Mouse (Mus musculus) cerebellum, adult 11-12 months (tissue): ENCODE measurements around the gene Tlk2.

Experiments
- DNase-seq: peaks from one replicate; pipeline ENCODE4 v3.0.0; 2022

Gene Tlk2

DNA sequence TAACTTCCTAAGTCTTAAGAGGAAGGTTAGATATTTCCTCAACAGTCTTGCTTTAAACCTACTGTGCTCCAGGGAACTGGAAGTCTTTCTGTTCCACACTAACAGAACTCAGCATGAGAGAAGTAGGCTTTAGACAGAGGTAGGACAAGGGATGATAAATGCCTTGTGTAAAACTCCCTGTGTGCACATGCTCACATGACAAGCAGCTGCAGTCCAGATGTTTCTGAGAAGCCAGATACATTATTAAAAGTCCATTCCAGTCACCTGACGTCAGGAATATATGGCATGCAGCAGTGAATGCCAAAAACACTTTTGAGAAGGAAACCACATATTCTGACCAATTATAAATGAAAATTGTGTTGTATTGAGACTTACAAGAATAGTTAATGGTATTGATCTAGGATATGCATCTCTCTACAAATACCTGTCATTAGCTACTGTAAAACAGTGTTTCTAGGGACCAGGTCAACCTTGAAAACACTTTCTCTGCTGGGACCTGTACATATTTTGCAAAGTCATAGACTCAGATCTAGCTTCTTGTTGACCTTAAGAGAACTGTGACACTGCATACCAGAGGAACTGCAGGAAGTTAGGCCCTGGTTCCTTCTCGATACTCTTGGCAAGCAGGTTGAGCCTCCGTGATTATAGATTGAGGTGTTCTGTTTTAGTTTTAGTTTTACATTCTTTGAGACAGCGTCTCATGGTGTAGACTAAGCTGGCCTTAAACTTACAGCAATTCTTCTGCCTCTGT lies 83.2 kb downstream of the Tlk2 start:
- no peak for DNase-seq

DNA sequence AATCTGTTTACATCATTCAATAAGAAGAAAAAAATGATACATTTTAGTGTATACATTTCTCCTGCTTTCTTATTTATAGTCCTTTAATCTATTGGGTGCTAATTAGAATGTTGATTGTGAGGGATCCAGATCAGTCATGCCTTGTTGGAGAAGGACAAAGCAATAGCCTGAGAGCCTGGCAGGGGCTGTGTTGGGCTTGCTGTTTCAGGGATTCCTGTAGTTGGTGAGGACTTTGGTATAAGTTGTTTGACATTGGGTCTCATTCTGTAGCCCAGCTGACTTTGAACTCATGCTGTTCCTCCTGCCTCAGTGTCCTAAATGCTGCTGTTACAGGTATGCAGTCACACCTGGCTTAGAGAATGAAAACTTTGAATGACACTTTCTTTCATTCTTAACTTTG lies 85.9 kb downstream of the Tlk2 start:
- DNase-seq = no peak

DNA sequence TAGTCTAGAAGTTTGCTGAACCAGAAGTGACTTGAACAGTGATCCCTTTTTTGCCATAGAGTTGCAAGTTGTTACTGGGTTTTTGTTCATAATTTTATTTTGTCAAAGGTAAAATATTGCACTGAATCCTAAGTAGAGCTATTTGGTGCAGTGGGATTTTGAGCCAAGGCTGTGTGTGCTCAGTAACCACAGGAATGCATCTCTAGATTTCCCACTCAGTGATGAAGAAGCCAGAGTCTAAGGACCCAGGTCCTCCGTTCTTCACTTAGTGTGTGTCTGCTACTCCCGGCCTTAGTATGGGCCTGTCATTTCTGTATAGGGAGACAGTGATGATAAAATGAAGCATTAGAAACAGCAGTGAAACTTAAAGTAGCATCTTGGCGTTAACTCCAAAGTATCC lies 86.4 kb downstream of the Tlk2 start:
- DNase-seq = no peak

DNA sequence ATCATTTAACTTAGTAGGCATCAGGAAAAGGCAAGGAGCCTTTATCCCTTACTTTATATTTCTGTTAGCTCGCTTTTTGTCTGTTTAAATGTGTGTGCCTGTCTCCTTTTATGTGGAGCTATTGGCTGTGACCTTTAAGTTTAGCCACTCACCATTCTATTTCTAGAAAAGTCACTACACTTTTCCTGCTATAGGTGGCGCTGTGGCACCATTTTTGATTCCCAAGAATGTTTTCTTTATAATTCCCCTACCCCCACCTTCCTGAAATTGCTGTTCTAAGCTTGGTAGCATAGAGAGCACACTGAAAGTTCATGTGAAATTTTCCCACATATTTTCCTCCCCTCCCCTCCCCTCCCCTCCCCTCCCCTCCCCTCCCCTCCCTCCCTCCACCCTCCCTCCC lies 91.5 kb downstream of the Tlk2 start:
- no peak for DNase-seq

DNA sequence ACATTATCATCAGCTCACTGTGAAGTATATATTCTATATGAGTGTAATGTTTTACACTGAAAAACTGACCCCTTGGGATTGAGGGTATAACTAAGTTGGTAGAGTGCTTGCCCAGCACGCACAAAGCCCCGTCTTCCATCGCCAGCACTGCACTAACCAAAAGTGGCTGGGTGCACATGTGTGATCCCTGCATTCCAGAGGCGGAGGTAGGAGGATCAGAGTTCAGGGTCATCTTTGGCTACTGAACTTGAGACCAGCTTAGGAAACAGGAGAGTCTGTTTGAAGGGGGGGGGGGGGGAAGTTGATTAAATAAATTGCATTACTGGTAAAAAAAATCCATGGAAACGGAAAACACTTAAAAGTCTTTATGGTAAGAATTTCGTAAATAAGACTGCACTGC lies 101.8 kb downstream of the Tlk2 start:
- no peak for DNase-seq

DNA sequence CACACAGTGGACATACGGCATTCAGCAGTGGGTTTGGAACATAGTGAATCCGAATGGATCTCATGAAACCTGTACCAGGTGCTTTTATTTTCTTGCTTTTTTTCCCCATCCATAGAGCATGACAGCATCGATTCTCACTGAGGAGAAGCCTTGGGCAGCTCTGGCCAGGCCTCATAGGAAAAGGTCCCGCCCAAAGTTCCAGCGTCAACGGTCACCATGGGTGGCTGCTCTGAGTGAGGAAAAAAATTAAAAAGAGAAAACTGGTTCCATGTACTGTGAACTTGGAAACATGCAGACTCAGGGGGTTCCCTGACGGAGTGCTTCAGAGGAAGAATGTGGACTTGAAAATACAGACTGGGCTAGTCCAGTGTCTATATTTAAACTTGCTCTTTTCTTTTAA lies 102.7 kb downstream of the Tlk2 start:
- no peak for DNase-seq

DNA sequence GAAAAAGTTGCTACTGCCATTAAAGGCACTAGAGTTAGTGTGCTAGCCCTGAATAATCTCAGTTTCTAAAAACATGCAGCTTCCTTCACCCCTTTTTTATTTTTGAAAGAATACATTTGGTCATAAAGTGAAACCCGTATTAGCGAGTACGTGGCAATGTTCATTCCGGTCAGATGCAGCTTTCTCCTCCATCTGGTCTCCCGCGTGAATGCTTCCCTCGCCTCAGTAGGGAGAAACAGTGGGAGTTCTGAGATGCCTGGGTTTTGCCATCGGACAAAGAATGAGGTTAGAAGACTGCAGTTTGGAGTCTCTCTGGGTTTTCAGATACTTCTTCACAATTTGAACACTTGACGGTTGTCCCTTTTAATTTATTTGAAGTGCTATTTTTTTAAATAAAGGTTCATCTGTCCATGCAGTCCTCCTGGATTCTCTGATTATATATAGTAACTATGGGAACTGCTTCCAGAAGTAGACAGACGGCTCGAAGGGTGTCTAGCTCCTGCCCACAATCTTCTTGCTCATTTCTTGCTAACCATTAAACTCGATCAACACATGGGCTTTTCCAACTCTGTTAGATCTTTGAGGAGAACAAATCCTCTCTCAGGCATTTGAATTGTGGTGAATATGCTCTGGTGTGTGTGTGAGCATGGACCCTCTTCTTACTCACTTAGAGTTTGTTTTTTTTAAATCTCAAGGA lies 103.3 kb downstream of the Tlk2 start:
- no peak for DNase-seq

DNA sequence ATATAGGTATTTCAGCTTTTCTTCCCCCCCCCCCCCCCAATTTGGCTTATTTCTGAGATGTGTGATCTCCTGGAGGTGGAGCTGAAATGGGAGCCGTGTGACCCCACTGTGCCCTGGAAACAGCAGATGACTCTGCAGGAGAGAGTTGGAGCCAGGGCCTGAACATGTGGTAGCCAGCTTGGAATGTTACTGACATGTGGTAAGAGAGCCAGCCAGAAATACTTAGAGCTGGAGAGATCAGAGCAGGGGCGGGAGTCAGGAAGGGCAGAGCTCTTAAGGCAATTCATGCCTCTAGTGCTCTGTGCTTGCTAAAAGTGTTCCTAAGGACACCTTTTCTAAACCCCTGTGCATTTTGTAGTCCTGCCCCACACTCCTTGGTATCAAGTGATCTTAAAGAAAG lies 103.9 kb downstream of the Tlk2 start:
- no peak for DNase-seq

DNA sequence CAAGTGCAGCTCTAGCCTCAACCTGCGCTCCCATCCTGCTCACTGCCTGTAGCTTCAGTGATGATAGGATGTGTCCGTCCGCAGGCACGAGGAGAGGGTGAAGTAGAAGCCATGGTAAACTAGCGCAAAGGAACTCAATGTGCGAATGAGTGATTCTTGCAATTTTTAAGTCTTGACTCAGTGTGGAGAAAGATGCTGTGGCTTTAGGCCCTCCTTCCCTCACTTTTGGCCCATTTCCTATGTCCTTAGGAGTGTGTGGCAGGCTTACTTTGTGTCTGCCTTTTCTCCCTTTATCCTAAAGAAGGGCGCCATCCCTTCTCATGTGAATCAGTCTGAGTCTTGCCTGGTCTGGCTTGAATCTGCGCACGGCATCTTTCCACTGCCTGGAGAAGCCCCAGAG lies 104.4 kb downstream of the Tlk2 start:
- DNase-seq = no peak

DNA sequence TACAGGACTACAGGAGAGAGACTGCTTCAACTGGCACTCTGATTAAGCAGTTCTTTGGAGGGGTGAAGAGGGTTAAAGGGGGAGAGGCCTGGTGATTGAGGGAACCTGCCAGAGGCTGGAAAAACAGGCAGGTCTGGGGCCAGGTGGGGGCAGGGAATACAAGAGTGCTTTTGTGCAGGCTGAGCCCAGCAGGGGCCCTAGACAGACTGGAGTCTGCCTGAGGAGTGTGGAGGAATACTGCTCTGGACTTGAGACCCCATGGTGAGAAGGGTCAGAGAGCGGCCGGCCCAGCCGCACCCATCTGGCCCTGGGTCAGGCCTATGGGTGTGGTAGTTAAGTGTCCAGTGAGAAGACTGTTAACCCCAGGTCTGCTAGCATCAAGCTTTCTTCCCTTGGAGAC lies 107.1 kb downstream of the Tlk2 start:
- no peak for DNase-seq

DNA sequence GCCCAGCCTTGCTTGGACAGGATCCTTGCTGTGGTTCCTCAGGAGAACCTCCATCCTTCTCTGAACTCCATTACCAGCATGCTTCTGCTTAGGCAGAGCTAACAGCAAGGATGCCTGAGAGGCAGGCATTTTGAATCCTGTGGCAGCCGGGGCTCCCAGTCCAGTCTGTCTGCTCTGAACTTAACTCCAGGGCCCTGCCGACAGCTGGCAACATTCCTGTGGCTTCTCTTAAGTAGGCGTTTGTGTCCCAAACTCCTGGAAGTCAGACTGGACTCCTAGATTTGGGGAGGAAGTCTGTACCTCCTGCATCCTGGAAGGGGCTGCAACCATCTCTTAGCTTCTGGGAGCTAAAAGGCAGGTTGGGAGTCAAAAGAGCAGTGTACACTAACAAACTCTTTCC lies 110.8 kb downstream of the Tlk2 start:
- DNase-seq = no peak

DNA sequence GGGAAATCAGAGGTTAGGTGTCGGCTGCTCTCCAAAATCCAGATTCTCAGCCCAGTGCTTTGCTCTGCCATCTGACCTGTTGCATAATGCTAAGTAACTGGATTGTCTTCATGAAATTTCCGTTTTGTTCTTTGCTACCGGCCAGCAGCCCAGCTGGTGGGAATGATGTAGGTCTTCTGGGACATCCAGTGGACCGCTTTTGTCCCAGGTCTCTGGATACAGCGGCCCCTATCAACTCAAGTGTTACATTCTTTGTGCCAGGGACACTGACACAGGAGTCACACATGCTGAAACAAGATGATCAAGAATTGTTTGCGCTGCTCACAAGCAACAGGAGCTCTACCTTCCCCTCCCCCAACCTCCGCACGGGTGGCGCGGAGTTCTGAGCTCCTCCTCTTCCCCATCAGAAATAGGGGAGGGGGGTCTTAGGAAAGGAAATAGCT lies 113.1 kb downstream of the Tlk2 start:
- no peak for DNase-seq

DNA sequence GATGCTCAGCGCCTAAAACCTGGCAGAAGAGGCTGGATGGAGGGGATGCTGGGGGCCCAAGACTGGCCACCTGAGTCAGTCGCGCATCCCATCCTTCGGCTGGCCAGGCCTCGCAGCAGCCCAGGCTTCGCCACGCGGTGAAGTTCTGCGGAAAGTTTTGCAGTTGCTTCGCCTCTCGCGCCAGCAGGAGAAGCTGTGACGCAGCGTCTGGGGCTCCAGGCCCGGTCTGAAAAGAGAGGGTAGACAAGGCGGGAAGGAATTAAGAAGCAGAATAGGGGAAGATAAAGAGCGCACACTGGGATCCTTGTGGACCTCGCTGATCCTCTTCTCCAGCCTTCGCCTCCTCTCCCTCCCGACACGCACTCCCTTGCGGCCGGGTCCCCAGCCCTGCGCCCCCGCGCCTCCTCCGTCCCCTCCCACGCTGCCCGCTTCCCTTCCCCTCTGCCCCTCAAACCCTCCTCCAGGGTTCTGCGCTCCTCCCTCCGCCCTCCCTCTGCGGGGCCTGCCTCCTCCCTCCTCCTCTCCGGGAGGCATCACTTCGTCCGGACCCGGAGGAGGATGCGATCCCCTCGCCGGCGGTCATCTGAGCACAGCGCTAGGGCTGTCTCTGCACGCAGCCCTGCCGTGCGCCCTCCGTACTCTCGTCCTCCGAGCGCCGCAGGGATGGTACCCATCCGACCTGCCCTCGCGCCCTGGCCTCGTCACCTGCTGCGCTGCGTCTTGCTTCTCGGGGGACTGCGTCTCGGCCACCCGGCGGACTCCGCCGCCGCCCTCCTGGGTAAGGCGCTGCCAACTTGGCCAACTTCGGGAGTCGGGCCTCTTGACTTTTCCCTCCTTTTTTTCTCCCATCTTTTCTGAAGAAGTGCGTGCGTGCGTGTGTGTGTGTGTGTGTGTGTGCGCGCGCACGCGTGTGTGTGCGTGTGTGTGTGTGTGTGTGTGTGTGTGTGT lies 113.8 kb downstream of the Tlk2 start, which contains the start of gene Mrc2:
TSS of gene Mrc2 (plus strand) at position 520 of the 948 bp plus-strand sequence.
- no peak for DNase-seq

DNA sequence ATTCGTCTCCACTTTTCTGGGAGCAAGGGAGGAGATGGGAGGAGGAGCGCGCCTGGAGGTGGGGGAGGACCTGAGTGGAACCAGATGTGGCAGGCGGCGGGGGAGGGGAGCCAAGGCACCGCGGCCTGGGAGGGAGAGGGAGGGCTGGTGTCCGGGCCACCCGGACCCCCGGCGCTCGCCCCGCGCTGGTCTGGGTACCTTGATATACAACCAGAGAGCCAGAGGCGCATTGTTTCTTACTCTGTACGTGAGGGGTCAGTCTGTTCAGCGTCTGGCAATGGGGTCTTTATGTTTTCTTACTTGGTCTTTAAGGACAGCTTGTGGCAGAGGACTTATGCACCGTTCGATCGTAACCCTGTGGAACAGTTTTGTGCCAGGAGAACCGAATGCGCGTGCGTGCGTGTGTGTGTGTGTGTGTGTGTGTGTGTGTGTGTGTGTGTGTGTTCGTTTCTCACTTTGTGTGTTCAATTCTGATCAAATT lies 114.5 kb downstream of the Tlk2 start:
- DNase-seq = no peak

DNA sequence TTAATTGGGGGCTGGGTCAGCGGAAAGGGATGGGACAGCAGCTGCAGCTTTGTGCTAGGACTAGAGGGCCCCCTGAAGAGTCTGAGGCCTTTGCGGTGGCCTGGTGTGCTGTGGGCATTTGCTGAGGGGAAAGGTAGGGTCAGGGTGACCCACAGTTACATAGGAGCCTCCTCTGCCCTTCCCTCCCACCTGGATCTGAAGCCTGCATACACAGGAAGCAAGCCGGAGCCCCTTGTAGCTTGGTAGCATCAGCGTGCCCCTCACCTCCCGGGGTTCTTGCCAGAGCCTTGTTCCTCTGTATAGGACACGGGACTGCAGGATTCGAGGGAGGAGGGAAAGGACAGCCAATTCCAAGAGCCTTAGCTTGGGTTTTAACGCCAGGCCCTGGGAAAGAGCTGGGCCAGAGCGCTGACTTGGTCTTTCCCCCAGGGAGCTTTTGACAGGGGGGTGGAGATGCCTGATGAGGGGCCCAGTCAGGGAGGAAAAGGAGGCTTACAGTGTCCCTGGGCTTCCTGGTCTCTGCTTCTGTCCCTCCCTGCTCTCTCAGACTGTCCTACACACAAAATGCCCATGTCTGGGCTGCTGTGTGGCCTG lies 115.4 kb downstream of the Tlk2 start:
- no peak for DNase-seq

DNA sequence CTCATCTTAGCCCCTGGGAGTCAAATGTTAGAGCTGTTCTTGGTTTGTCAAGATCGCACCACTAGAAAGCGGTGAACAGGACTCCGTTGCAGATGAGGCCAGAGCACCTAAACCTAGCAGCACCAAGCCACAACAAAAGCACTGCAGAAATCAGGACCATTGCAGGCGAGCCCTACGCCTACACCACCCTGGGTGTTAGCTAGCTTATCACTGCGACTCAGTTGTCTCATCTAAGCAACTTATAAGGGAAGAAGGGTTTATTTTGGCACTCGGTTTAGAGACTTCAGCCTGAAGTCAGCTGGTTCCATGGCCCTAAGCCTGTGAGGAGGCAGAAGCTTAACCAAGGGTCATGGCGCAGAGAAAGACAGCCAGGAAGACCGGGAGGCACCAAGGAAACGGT lies 117.5 kb downstream of the Tlk2 start:
- no peak for DNase-seq

DNA sequence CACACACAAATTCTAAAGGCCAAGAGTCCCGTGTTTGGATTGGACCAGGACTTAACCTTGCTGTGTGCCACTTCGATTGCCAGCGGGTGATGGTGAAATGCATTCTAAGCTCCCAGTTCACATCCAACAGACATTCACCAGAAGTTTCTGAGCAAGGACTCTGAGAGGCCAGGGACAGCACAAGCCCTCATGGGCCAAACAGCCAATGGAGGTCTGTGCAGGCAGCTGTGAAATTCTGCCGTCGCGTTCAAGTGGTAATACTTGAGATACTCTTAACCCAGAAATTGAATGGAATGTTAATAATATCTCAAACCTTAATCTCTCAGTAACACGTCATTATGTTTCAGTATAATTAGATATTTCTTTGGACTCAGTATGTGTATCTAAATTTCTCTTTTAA lies 131.6 kb downstream of the Tlk2 start:
- no peak for DNase-seq

DNA sequence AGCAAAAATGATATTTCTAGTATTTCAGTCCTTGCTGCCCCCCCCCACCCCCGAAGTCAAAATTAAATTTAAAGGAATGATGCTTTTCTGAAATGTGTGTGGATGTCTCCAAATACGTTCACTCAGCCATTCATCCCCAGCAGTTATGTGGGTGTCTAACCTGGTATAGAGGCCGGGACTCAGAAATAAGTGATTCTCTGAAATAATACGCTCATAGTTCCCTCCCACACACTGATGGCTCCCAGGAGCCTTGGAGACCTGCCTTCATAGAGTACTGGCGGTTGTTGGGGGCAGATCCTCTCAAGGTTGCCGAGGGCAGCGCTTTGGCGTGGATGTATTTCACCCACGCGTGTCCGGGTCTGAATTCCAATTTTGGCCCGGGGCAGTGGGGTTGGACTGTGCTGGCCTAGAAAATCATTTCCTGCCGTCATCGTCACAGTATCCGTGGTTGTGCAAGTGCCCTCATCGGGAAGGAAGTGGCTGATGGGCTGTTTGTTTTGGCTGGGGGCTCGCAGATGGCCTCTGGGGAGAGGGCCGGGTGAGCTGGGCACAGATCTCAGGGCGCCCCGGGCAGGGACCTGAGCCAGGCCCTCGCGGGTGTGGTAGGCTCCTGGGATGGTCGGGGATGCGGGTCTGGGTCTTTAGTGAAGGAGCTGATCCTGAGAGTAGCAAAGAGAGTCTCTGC lies 132.8 kb downstream of the Tlk2 start:
- no peak for DNase-seq

DNA sequence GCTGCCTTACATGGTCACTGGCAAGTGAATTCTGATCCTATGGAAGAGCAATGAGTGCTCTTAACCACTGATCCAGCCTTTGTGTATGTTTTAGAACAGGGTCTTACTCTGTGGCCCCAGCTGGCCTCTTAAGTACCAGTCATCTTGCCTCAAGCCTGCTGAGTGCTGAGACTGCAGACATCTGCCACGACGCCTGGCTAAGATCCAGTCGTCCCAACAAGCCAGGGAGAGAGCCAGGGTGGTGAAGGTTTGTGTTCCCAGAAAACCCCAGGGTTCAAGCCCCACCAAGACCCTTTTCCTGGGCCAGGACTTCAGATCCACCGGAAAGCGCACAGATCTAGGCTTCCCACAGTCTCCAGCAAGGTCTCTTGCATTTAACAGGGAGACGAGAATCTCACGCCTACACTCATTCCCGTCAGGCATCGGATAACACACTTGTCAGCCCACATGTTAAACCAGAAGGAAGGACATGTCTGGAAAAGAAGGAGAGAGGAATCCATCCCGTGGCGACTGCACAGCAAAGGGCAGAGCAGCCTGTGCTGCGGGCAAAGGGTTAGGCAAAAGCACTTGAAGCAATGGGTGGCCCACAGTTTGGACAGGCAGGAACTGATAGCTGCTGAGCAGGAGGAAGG lies 133.8 kb downstream of the Tlk2 start:
- DNase-seq = no peak

DNA sequence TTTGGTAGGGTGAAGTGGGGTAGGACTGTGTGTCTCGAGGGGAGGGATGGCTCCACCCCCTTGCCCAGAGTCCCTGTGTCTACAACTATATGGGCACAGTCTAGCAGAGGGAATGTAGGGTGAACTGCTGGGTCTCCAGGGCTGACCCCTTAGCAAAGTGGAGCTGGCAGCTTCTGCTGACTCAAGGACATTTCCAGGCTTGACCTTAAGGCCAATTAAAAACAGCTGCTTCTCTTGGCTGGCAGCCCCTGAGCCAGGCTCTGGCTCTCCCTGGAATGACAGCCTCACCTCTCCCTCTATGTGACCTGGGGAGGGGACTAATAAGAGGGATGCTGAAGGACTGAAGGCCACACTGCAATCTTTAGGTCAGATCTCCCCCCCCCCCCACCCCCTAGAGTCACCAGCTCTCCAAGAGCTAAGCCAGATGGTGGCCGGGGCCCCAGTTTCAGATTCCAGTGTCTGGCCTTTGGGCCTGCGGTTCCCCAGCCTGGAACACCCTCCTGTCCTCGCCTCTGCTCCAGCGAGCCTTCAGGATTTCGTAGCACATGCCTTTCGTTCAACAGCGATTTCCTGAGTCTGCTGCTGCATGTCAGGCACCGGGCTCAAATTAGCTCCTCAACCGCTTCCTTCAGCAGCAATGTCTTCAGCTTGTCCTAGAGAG lies 134.5 kb downstream of the Tlk2 start:
- DNase-seq = no peak

DNA sequence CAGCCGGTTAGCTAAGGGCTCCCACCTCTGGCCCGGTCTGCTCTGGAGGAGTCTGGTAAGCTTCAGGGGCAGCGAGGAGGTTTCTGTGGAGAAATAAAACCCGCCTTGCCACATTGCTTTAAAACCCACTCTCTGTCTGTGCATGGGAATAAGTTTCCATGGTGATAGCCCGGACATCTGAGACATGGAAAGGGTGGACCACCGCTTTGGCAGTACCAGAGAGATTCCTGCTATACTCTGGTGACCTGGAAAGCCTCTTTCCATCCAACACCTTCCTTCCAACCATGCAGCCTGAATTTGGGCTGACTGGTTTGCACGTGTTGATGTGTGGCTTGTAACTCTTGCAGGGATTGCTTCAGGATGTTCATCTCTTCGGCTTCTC lies 135.0 kb downstream of the Tlk2 start:
- DNase-seq = no peak
